ENCODE assay signal across 9 mouse cellular contexts in genomic region chr2:155946069-155946468, GRCm38 (mm10). TPM values are rescaled to one million over a fixed set of nuclear protein-coding genes. Genes with fewer than 3 reads are reported as not detected.
DNase-seq lines count a peak whose midpoint lies in the region; ATAC-seq and TF ChIP-seq lines count a peak whose summit lies in the region.
"Had no signal": no experiment of that assay in that cellular context is flagged by ENCODE, and none has a peak within 500 bp of the region (broad histone marks: within the 10 kb centered on the region; RNA-seq: fewer than 3 reads in every experiment).

No protein-coding gene starts in this region.

- H3K27ac ChIP-seq in cortical plate, adult 2 months (ENCODE audit: insufficient read depth, low read length): no peak overlapping the region
- H3K27ac ChIP-seq in limb, embryonic 14.5 days (replicated peaks; ENCODE audit: low read depth, low read length): no peak overlapping the region

- H3K36me3 ChIP-seq in limb, embryonic 14.5 days (ENCODE audit: control insufficient read depth, insufficient read depth, low read length): peaks cover 7% of the 10 kb centered on the region; the same call in 1 of the 2 replicates

- no peak for ATAC-seq in limb, embryonic 14.5 days (ENCODE audit: low FRiP score, low read depth)

- no peak overlapping the region for H3K4me3 ChIP-seq in cortical plate, adult 2 months (ENCODE audit: insufficient read depth, low read length)
- H3K4me3 ChIP-seq in limb, embryonic 14.5 days (replicated peaks; ENCODE audit: low read length): no peak overlapping the region

- H3K9me3 ChIP-seq in limb, embryonic 14.5 days (ENCODE audit: control insufficient read depth, low read length): no peaks in the 10 kb centered on the region

- H3K27me3 ChIP-seq in limb, embryonic 14.5 days (ENCODE audit: control insufficient read depth, insufficient read depth, low read length): no peaks in the 10 kb centered on the region

- no peak overlapping the region for H3K4me2 ChIP-seq in limb, embryonic 14.5 days (replicated peaks; ENCODE audit: low read depth, low read length, severe bottlenecking)

- H3K4me1 ChIP-seq in cortical plate, adult 2 months (ENCODE audit: control insufficient read depth, insufficient read depth, low read length): no peaks in the 10 kb centered on the region
- H3K4me1 ChIP-seq in limb, embryonic 14.5 days (ENCODE audit: control insufficient read depth, insufficient read depth, low read length): peaks cover 49% of the 10 kb centered on the region

- peak; percentile 84 for TF ChIP-seq CTCF in cortical plate, adult 2 months (IDR thresholded peaks at IDR 0.05; ENCODE audit: extremely low read depth, insufficient read depth, low read length)

- no peak overlapping the region for H3K9ac ChIP-seq in limb, embryonic 14.5 days (ENCODE audit: low read depth, low read length, severe bottlenecking)

- 2% methylated on average over 7 of the region's 7 CpGs for WGBS in limb, embryonic 14.5 days

- TF ChIP-seq POLR2A in cortical plate, adult 2 months (IDR thresholded peaks at IDR 0.05; ENCODE audit: extremely low read depth, insufficient read depth, low read length): no peak
- no peak for TF ChIP-seq POLR2A in limb, embryonic 14.5 days (IDR thresholded peaks at IDR 0.05; ENCODE audit: borderline replicate concordance, extremely low read depth, insufficient read depth, insufficient read length)

- peak; percentile 75 to 79 for DNase-seq in left cerebral cortex, adult 18-20 months (ENCODE audit: low spot score in 2 of 2)
- no peak for DNase-seq in left cerebral cortex, adult 11 months (ENCODE audit: low spot score)
- peak; percentile 56 for DNase-seq in T-cell, adult 2 months (ENCODE audit: low spot score)
- peak; percentile 66 to 79 for DNase-seq in gastrocnemius, postnatal 4 days (ENCODE audit: low spot score in 2 of 2)
- DNase-seq in limb, embryonic 14.5 days (ENCODE audit: low spot score): peak; percentile 82
- peak; percentile 91 for DNase-seq in retina, embryonic 14.5 days (ENCODE audit: low spot score)
- DNase-seq in urinary bladder, postnatal 25 days (ENCODE audit: low spot score): peak; percentile 79

RNA-seq across cellular contexts. Expression of gene Gdf5, which starts 0.9 kb away (rescaled TPM):
- under 1 TPM; 0.19 to 0.21 TPM for total RNA-seq in left cerebral cortex, adult 18-20 months (2021)
- polyA plus RNA-seq in cortical plate, adult 2 months (2012; rRNA removed): 0.17 and 0.36 TPM in 2 replicates
- under 1 TPM; 0.10 to 0.15 TPM for total RNA-seq in gastrocnemius, postnatal 4 days (2021)
- polyA plus RNA-seq in limb, embryonic 14.5 days (2012; rRNA removed): 40.9 and 58.7 TPM in 2 replicates
- 64.8 and 87.0 TPM in 2 replicates for polyA plus RNA-seq in limb, embryonic 14.5 days (2014; fragmentation: Nextera tagmentation; extraction: Ambion mirVana)

RNA-seq across cellular contexts. Expression of gene Gm15557, which starts 5.5 kb away (rescaled TPM):
- not detected for total RNA-seq in left cerebral cortex, adult 18-20 months (2021)
- not detected in 2 replicates for polyA plus RNA-seq in cortical plate, adult 2 months (2012; rRNA removed)
- not detected for total RNA-seq in gastrocnemius, postnatal 4 days (2021)
- polyA plus RNA-seq in limb, embryonic 14.5 days (2012; rRNA removed): 0.13 TPM in 1 of 2 replicates, not detected in the other
- polyA plus RNA-seq in limb, embryonic 14.5 days (2014; fragmentation: Nextera tagmentation; extraction: Ambion mirVana): 0.17 and 0.18 TPM in 2 replicates
- polyA plus RNA-seq: heart, embryonic 16.5 days had no signal

RNA-seq across cellular contexts. Expression of gene Cep250, which starts 10.2 kb away (rescaled TPM):
- total RNA-seq in left cerebral cortex, adult 18-20 months (2021): 10 to 100 TPM; 18.2 to 19.5 TPM
- polyA plus RNA-seq in cortical plate, adult 2 months (2012; rRNA removed): 15.9 and 16.8 TPM in 2 replicates
- 10 to 100 TPM; 19.0 to 22.7 TPM for total RNA-seq in gastrocnemius, postnatal 4 days (2021)
- polyA plus RNA-seq in limb, embryonic 14.5 days (2012; rRNA removed): 24.5 and 31.3 TPM in 2 replicates
- 19.4 and 20.1 TPM in 2 replicates for polyA plus RNA-seq in limb, embryonic 14.5 days (2014; fragmentation: Nextera tagmentation; extraction: Ambion mirVana)

RNA-seq across cellular contexts. Expression of gene Uqcc1, which starts 16.0 kb away (rescaled TPM):
- total RNA-seq in left cerebral cortex, adult 18-20 months (2021): 10 to 100 TPM; 84.7 to 91.8 TPM
- polyA plus RNA-seq in cortical plate, adult 2 months (2012; rRNA removed): 54.9 and 60.4 TPM in 2 replicates
- 10 to 100 TPM; 75.1 to 80.2 TPM for total RNA-seq in gastrocnemius, postnatal 4 days (2021)
- polyA plus RNA-seq in limb, embryonic 14.5 days (2012; rRNA removed): 32.6 and 42.1 TPM in 2 replicates
- 57.2 and 58.5 TPM in 2 replicates for polyA plus RNA-seq in limb, embryonic 14.5 days (2014; fragmentation: Nextera tagmentation; extraction: Ambion mirVana)
